Mouse (Mus musculus) hindbrain, embryonic 10.5 days (tissue): ENCODE results near the gene Rdh5. TPM values are rescaled to one million over a fixed set of nuclear protein-coding genes. Genes with fewer than 3 reads are reported as not detected.

Experiments used
- DNase-seq: peaks from one replicate; pipeline ENCODE4 v3.0.0-alpha.2; 2017; ENCODE audit warnings: low spot score
- H3K27ac ChIP-seq: fragments of 300-500 bp; sonication (generic); 2 replicates; pipeline ENCODE4 v1.5.1; 2016; ENCODE audit warnings: mild to moderate bottlenecking, moderate library complexity
- H3K27me3 ChIP-seq: fragments of 300-500 bp; sonication (generic); 2 replicates; pipeline ENCODE4 v1.6.1; 2016; ENCODE audit warnings: mild to moderate bottlenecking; ENCODE audit not compliant: poor library complexity, insufficient read depth, severe bottlenecking
- H3K36me3 ChIP-seq: fragments of 300-500 bp; sonication (generic); 2 replicates; pipeline ENCODE4 v1.6.1; 2016; ENCODE audit warnings: mild to moderate bottlenecking, moderate library complexity
- H3K4me1 ChIP-seq: fragments of 300-500 bp; sonication (generic); replicated peaks from 2 replicates; pipeline ENCODE4 v1.6.1; 2016; ENCODE audit warnings: mild to moderate bottlenecking
- H3K4me3 ChIP-seq: fragments of 300-500 bp; sonication (generic); 2 replicates; pipeline ENCODE4 v1.5.1; 2016; ENCODE audit warnings: mild to moderate bottlenecking, moderate library complexity
- H3K9me3 ChIP-seq: fragments of 300-500 bp; sonication (generic); 2 replicates; pipeline ENCODE4 v1.6.1; 2016; ENCODE audit warnings: mild to moderate bottlenecking, moderate library complexity
- WGBS: fragments of 180-500 bp; shearing (Covaris S2); methylation state at CpG from one replicate; pipeline ENCODE4 v1.1.7; 2016; 5-methylcytosine and 5-hydroxymethylcytosine counted together
- polyA plus RNA-seq: library from polyadenylated mRNA; unstranded; fragments of >200 nt; fragmentation: Nextera tagmentation; extraction: Ambion mirVana; gene quantifications from 2 replicates; pipeline ENCODE4 v1.2.1, GENCODE M21; 2016

Rdh5 gene
- polyA plus RNA-seq, 1 experiment from 2014 or later = 18.7 TPM

GRCm38 (mm10) chr10:128870341-128870740, 52.3 kb downstream of the Rdh5 start:
- WGBS = 88% methylated on average over 3 of the region's 3 CpGs

DNA sequence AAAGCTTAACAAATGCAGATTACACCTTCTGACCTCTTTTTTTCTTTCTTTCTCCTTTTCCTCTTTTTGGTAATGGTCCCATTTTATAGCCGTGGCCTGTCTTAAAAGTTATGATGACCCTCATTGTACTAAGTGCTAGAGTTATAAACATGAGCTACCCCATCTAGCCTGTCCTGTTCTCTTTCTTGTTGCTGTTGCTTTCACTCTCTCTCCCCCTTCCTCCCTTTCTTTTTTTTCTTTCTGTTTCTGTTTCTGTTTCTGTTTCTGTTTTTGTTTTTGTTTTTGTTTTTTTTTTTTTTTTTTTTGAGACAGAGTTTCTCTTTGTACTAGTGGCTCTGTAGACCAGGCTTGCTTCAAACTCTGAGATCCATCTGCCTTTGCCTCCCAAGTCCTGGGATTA, 56.2 kb downstream of the Rdh5 start:
- Histone ChIP-seq H3K36me3 (peaks cover 73% of the 10 kb centered on the region), H3K4me3 (no peak overlapping the region), H3K4me1 (no peaks in the 10 kb centered on the region), H3K27me3 (no peaks in the 10 kb centered on the region), H3K9me3 (no peaks in the 10 kb centered on the region), H3K27ac (no peak overlapping the region)
- 100% methylated on average over 1 of the region's 1 CpGs for WGBS
- DNase-seq = no peak

More at GRCm38 (mm10) chr10:128870341-128870740, 52.3 kb downstream of the Rdh5 start:
- Histone ChIP-seq H3K4me1 (no peaks in the 10 kb centered on the region), H3K4me3 (no peak overlapping the region), H3K9me3 (no peaks in the 10 kb centered on the region), H3K27me3 (no peaks in the 10 kb centered on the region), H3K27ac (no peak overlapping the region), H3K36me3 (peaks cover 84% of the 10 kb centered on the region)
- no peak for DNase-seq

- no peak for DNase-seq
- Histone ChIP-seq H3K4me3 (no peak overlapping the region), H3K27ac (no peak overlapping the region), H3K4me1 (no peaks in the 10 kb centered on the region), H3K36me3 (peaks cover 72% of the 10 kb centered on the region), H3K9me3 (no peaks in the 10 kb centered on the region), H3K27me3 (no peaks in the 10 kb centered on the region)
- 88% methylated on average over 3 of the region's 3 CpGs for WGBS
Measured at GRCm38 (mm10) chr10:128866042-128866441, 56.6 kb downstream of the Rdh5 start.

Other genes starting within 250 kb of the Rdh5 start
- gene Suox, start 248.8 kb downstream of the Rdh5 start, polyA plus RNA-seq = 11.1 and 14.6 TPM in 2 replicates
- gene Rab5b, start 226.6 kb downstream of the Rdh5 start, polyA plus RNA-seq = 73.5 and 86.0 TPM in 2 replicates
- 7.1 and 7.3 TPM in 2 replicates for gene Pmel, start 218.7 kb downstream of the Rdh5 start, polyA plus RNA-seq
- gene Cdk2, start 217.9 kb downstream of the Rdh5 start, polyA plus RNA-seq = 91.0 and 109 TPM in 2 replicates
- 4.1 and 4.4 TPM in 2 replicates for gene Dgka, start 178.0 kb downstream of the Rdh5 start, polyA plus RNA-seq
- gene Pym1, start 175.0 kb downstream of the Rdh5 start, polyA plus RNA-seq = 54.7 and 62.2 TPM in 2 replicates
- gene Mmp19, start 132.0 kb downstream of the Rdh5 start, polyA plus RNA-seq = 0.36 and 0.39 TPM in 2 replicates
- gene Dnajc14, start 118.8 kb downstream of the Rdh5 start, polyA plus RNA-seq = 50.4 and 56.0 TPM in 2 replicates
- 19.1 and 23.3 TPM in 2 replicates for gene Tmem198b, start 118.5 kb downstream of the Rdh5 start, polyA plus RNA-seq
- gene Sarnp, start 105.6 kb downstream of the Rdh5 start, polyA plus RNA-seq = 251 and 263 TPM in 2 replicates
- gene Ormdl2, start 101.2 kb downstream of the Rdh5 start, polyA plus RNA-seq = 74.1 and 97.0 TPM in 2 replicates
- 8.9 and 11.1 TPM in 2 replicates for gene Gdf11, start 31.2 kb downstream of the Rdh5 start, polyA plus RNA-seq
- gene Cd63, start 21.9 kb downstream of the Rdh5 start, polyA plus RNA-seq = 240 and 253 TPM in 2 replicates
- gene Bloc1s1, start 1.1 kb upstream of the Rdh5 start, polyA plus RNA-seq = 229 and 285 TPM in 2 replicates
- 3.7 and 4.0 TPM in 2 replicates for gene Itga7, start 10.9 kb upstream of the Rdh5 start, polyA plus RNA-seq
- gene Mettl7b, start 38.1 kb upstream of the Rdh5 start, polyA plus RNA-seq = not detected in 2 replicates
- 0.06 TPM in 1 of 2 replicates, not detected in the other for gene Olfr9, start 66.5 kb upstream of the Rdh5 start, polyA plus RNA-seq
- gene Olfr763, start 87.9 kb upstream of the Rdh5 start, polyA plus RNA-seq = not detected in 2 replicates
- not detected in 2 replicates for gene Olfr764-ps1, start 117.0 kb upstream of the Rdh5 start, polyA plus RNA-seq
- not detected in 2 replicates for gene Olfr765, start 127.1 kb upstream of the Rdh5 start, polyA plus RNA-seq
- not detected in 2 replicates for gene Olfr766-ps1, start 146.1 kb upstream of the Rdh5 start, polyA plus RNA-seq
- gene Olfr767, start 160.0 kb upstream of the Rdh5 start, polyA plus RNA-seq = not detected in 2 replicates
- not detected in 2 replicates for gene Olfr768, start 176.5 kb upstream of the Rdh5 start, polyA plus RNA-seq
- not detected in 2 replicates for gene Olfr769, start 195.0 kb upstream of the Rdh5 start, polyA plus RNA-seq
- not detected in 2 replicates for gene Olfr770, start 216.1 kb upstream of the Rdh5 start, polyA plus RNA-seq
- not detected in 2 replicates for gene Olfr771, start 241.9 kb upstream of the Rdh5 start, polyA plus RNA-seq